Mouse (Mus musculus) small intestine, adult 2 months (tissue): ENCODE measurements around the gene Tstd3.
"Not testable (repeated sequence)": the region's sequence is repeated elsewhere in the genome, so short reads cannot be mapped to it uniquely, and the experiment has no call there.

ENCODE experiments used
- CTCF ChIP-seq: fragments of 200-500 bp; IDR thresholded peaks from 2 replicates; pipeline ENCODE4 v1.5.1; 2012; ENCODE audit warnings: low read depth, mild to moderate bottlenecking, control low read depth, inconsistent platforms, low read length, moderate library complexity, mixed read lengths; ENCODE audit not compliant: insufficient replicate concordance, insufficient read length; ENCODE audit errors: extremely low read depth
- POLR2A ChIP-seq: fragments of 200-500 bp; IDR thresholded peaks from 2 replicates; pipeline ENCODE4 v1.6.1; 2012; ENCODE audit warnings: low read depth, mild to moderate bottlenecking, control low read depth, inconsistent platforms, low read length, moderate library complexity

- TF ChIP-seq CTCF, POLR2A: not testable (repeated sequence)
Measured at GRCm38 (mm10) chr4:21744142-21744541, 22.9 kb downstream of the Tstd3 start.
